8 mouse cellular contexts compared by ENCODE assay signal in genomic region chr6:85502103-85502910, GRCm38 (mm10). TPM values are rescaled to one million over a fixed set of nuclear protein-coding genes. Genes with fewer than 3 reads are reported as not detected.
DNase-seq lines count a peak whose midpoint lies in the region; ATAC-seq and TF ChIP-seq lines count a peak whose summit lies in the region.

No protein-coding gene starts in this region.

- 1% methylated on average over 29 of the region's 37 CpGs for WGBS in cerebellum, adult 2 months
- WGBS in forebrain, postnatal 0 days = 1% methylated on average over 36 of the region's 37 CpGs
- 3% methylated on average over 36 of the region's 37 CpGs for whole genome bisulfite sequencing in lung, adult 2 months

- no peaks in the 10 kb centered on the region for H3K27me3 ChIP-seq in cerebellum, adult 2 months (ENCODE audit: control insufficient read depth, insufficient read depth, low read length)
- no peaks in the 10 kb centered on the region for H3K27me3 ChIP-seq in forebrain, postnatal 0 days (ENCODE audit: insufficient read depth, low read length)

- H3K9ac ChIP-seq in forebrain, postnatal 0 days = peak overlapping the region; percentile 96

- no peak for TF ChIP-seq POLR2A in cerebellum, adult 2 months (IDR thresholded peaks at IDR 0.05; ENCODE audit: borderline replicate concordance, insufficient read depth, low read length)
- TF ChIP-seq POLR2A in lung, adult 2 months (IDR thresholded peaks at IDR 0.05; ENCODE audit: borderline replicate concordance, extremely low read depth, low read depth, low read length) = no peak

- H3K4me1 ChIP-seq in cerebellum, adult 2 months (ENCODE audit: control insufficient read depth, insufficient read depth, low read length) = peaks cover 13% of the 10 kb centered on the region; the same call in 1 of the 2 replicates
- H3K4me1 ChIP-seq in forebrain, postnatal 0 days (ENCODE audit: insufficient read depth) = peaks cover 5% of the 10 kb centered on the region; the same call in 1 of the 2 replicates
- H3K4me1 ChIP-seq in lung, adult 2 months (ENCODE audit: control insufficient read depth, insufficient read depth, low read length) = no peaks in the 10 kb centered on the region

- peak overlapping the region; percentile 72 for H3K4me2 ChIP-seq in forebrain, postnatal 0 days (ENCODE audit: low read depth)

- TF ChIP-seq CTCF in cerebellum, adult 2 months (IDR thresholded peaks at IDR 0.05; ENCODE audit: borderline replicate concordance, insufficient read depth, low read depth, low read length) = no peak
- no peak; the same call in 1 of the 2 replicates for TF ChIP-seq CTCF in forebrain, postnatal 0 days (IDR thresholded peaks at IDR 0.05; ENCODE audit: low read depth)
- no peak for TF ChIP-seq CTCF in lung, adult 2 months (IDR thresholded peaks at IDR 0.05; ENCODE audit: insufficient read depth, low read length)

- H3K9me3 ChIP-seq in forebrain, postnatal 0 days (ENCODE audit: low read length) = no peaks in the 10 kb centered on the region

- H3K4me3 ChIP-seq in cerebellum, adult 2 months (replicated peaks; ENCODE audit: insufficient read depth, low read depth, low read length) = peak overlapping the region; percentile 90
- peak overlapping the region; percentile 72 for H3K4me3 ChIP-seq in forebrain, postnatal 0 days (ENCODE audit: low read depth, low read length)
- H3K4me3 ChIP-seq in lung, adult 2 months (replicated peaks; ENCODE audit: extremely low read depth, low read depth, low read length) = no peak overlapping the region

- peak; percentile 70 for ATAC-seq in forebrain, postnatal 0 days

- H3K27ac ChIP-seq in cerebellum, adult 2 months (ENCODE audit: insufficient read depth, low read length) = peak overlapping the region; percentile 57
- H3K27ac ChIP-seq in forebrain, postnatal 0 days (ENCODE audit: low read depth, low read length) = peak overlapping the region; percentile 76

- no peaks in the 10 kb centered on the region for H3K36me3 ChIP-seq in forebrain, postnatal 0 days (ENCODE audit: insufficient read depth)

- DNase-seq in layer of hippocampus, adult 11-12 months (ENCODE audit: low spot score) = peak; percentile 48
- no peak for DNase-seq in layer of hippocampus, adult 9-10 months (ENCODE audit: low spot score)
- peak; percentile 43 to 53 for DNase-seq in cerebellum, adult 2 months
- peak; percentile 61 for DNase-seq in forebrain, postnatal 0 days
- peak; percentile 24 for DNase-seq in mesoderm, embryonic 11.5 days (ENCODE audit: low read depth, low spot score)
- no peak for DNase-seq in urinary bladder, adult 18-20 months (ENCODE audit: low spot score in 2 of 2)
- no peak for DNase-seq in lung, adult 2 months
- DNase-seq in adrenal gland, adult (ENCODE audit: inconsistent age in 2 of 2, low spot score in 1 of 2) = no peak

RNA-seq across cellular contexts. Expression of gene Fbxo41, which starts 0.5 kb away (rescaled TPM):
- 32.9 and 33.8 TPM in 2 replicates for polyA plus RNA-seq in cerebellum, adult 2 months (2012; rRNA removed)
- total RNA-seq in forebrain, postnatal 0 days (2014; rRNA removed) = 42.5 and 46.7 TPM in 2 replicates
- polyA plus RNA-seq in forebrain, postnatal 0 days (2015; fragmentation: Nextera tagmentation; extraction: Ambion mirVana) = 8.4 and 11.9 TPM in 2 replicates
- 0.07 and 0.09 TPM in 2 replicates for polyA plus RNA-seq in lung, adult 2 months (2012; rRNA removed)

RNA-seq across cellular contexts. Expression of gene Egr4, which starts 11.1 kb away (rescaled TPM):
- polyA plus RNA-seq in cerebellum, adult 2 months (2012; rRNA removed) = 8.3 and 9.8 TPM in 2 replicates
- 1.3 and 1.7 TPM in 2 replicates for total RNA-seq in forebrain, postnatal 0 days (2014; rRNA removed)
- polyA plus RNA-seq in forebrain, postnatal 0 days (2015; fragmentation: Nextera tagmentation; extraction: Ambion mirVana) = 1.9 and 2.0 TPM in 2 replicates
- not detected in 2 replicates for polyA plus RNA-seq in lung, adult 2 months (2012; rRNA removed)

RNA-seq across cellular contexts. Expression of gene Pradc1, which starts 50.5 kb away (rescaled TPM):
- 21.2 and 21.5 TPM in 2 replicates for polyA plus RNA-seq in cerebellum, adult 2 months (2012; rRNA removed)
- 7.1 and 15.2 TPM in 2 replicates for total RNA-seq in forebrain, postnatal 0 days (2014; rRNA removed)
- polyA plus RNA-seq in forebrain, postnatal 0 days (2015; fragmentation: Nextera tagmentation; extraction: Ambion mirVana) = 31.3 and 36.4 TPM in 2 replicates
- polyA plus RNA-seq in lung, adult 2 months (2012; rRNA removed) = 27.0 and 28.9 TPM in 2 replicates

RNA-seq across cellular contexts. Expression of gene Cct7, which starts 51.0 kb away (rescaled TPM):
- 207 TPM in 2 replicates for polyA plus RNA-seq in cerebellum, adult 2 months (2012; rRNA removed)
- 273 and 320 TPM in 2 replicates for total RNA-seq in forebrain, postnatal 0 days (2014; rRNA removed)
- 552 and 579 TPM in 2 replicates for polyA plus RNA-seq in forebrain, postnatal 0 days (2015; fragmentation: Nextera tagmentation; extraction: Ambion mirVana)
- 71.5 and 103 TPM in 2 replicates for polyA plus RNA-seq in lung, adult 2 months (2012; rRNA removed)

Comparison
In these comparisons a context has a peak if more than half of its experiments do, and no peak if none do; other contexts are left out.
1. DNase-seq: peak in layer of hippocampus, adult 11-12 months (single experiment), cerebellum, adult 2 months (2 of 2), forebrain, postnatal 0 days (single experiment) and mesoderm, embryonic 11.5 days (single experiment); none in layer of hippocampus, adult 9-10 months (single experiment), urinary bladder, adult 18-20 months (0 of 2), lung, adult 2 months (single experiment) and adrenal gland, adult (0 of 2).